Comparison of ENCODE assay signal across 8 mouse cellular contexts in genomic region chr10:117379908-117380307, GRCm38 (mm10). TPM values are rescaled to one million over a fixed set of nuclear protein-coding genes. Genes with fewer than 3 reads are reported as not detected.
DNase-seq lines count a peak whose midpoint lies in the region; ATAC-seq lines count a peak whose summit lies in the region.

Gene Cpsf6, minus strand, starts transcription at chr10:117380015.

- H3K4me2 ChIP-seq in kidney, embryonic 15.5 days = no peak within 1 kb of the TSS
- no peak within 1 kb of the TSS for H3K4me2 ChIP-seq in hindbrain, embryonic 16.5 days (ENCODE audit: low read length)
- no peak within 1 kb of the TSS for H3K4me2 ChIP-seq in liver, embryonic 16.5 days (ENCODE audit: low read depth, low read length)

- H3K36me3 ChIP-seq in kidney, embryonic 15.5 days = no peaks in the 10 kb centered on the region
- no peaks in the 10 kb centered on the region for H3K36me3 ChIP-seq in hindbrain, embryonic 16.5 days (ENCODE audit: control insufficient read depth, insufficient read depth, low read length)
- no peaks in the 10 kb centered on the region for H3K36me3 ChIP-seq in liver, embryonic 16.5 days (ENCODE audit: control insufficient read depth, insufficient read depth)

- no peak within 1 kb of the TSS for H3K4me3 ChIP-seq in kidney, embryonic 15.5 days (replicated peaks)
- no peak within 1 kb of the TSS for H3K4me3 ChIP-seq in hindbrain, embryonic 16.5 days (ENCODE audit: low read length)
- H3K4me3 ChIP-seq in liver, embryonic 16.5 days (ENCODE audit: low read depth, low read length) = no peak within 1 kb of the TSS

- DNase-seq in kidney, adult 9 months = no peak
- no peak for DNase-seq in adrenal gland, postnatal 10 days
- DNase-seq in gastrocnemius, adult 8-10 months (ENCODE audit: low spot score in 2 of 2) = no peak
- no peak for DNase-seq in right cerebral cortex, postnatal 25 days
- no peak for DNase-seq in right cerebral cortex, postnatal 4 days

- 84% methylated on average over 6 of the region's 6 CpGs for WGBS in kidney, embryonic 15.5 days
- WGBS in hindbrain, embryonic 16.5 days = 89% methylated on average over 6 of the region's 6 CpGs
- WGBS in liver, embryonic 16.5 days (ENCODE audit: insufficient replicate concordance) = 47% methylated on average over 6 of the region's 6 CpGs

- no peak within 1 kb of the TSS for H3K9ac ChIP-seq in kidney, embryonic 15.5 days
- no peak within 1 kb of the TSS for H3K9ac ChIP-seq in hindbrain, embryonic 16.5 days (ENCODE audit: low read depth, low read length)
- no peak within 1 kb of the TSS for H3K9ac ChIP-seq in liver, embryonic 16.5 days (ENCODE audit: low read depth, low read length)

- no peaks in the 10 kb centered on the region for H3K27me3 ChIP-seq in kidney, embryonic 15.5 days
- no peaks in the 10 kb centered on the region for H3K27me3 ChIP-seq in hindbrain, embryonic 16.5 days (replicated peaks; ENCODE audit: control insufficient read depth, insufficient read depth, low read length)
- no peaks in the 10 kb centered on the region for H3K27me3 ChIP-seq in liver, embryonic 16.5 days (ENCODE audit: control insufficient read depth, insufficient read depth, low read depth, low read length)

- 0 out of 2 replicates have a peak, but pooled peaks cover 9% of the 10 kb centered on the region for H3K4me1 ChIP-seq in kidney, embryonic 15.5 days
- peaks cover 4% of the 10 kb centered on the region for H3K4me1 ChIP-seq in hindbrain, embryonic 16.5 days (ENCODE audit: control insufficient read depth, insufficient read depth, low read depth, low read length)
- H3K4me1 ChIP-seq in liver, embryonic 16.5 days (ENCODE audit: control insufficient read depth, low read depth, low read length) = peaks cover 13% of the 10 kb centered on the region

- H3K9me3 ChIP-seq in kidney, embryonic 15.5 days (replicated peaks) = no peaks in the 10 kb centered on the region
- no peaks in the 10 kb centered on the region for H3K9me3 ChIP-seq in hindbrain, embryonic 16.5 days (ENCODE audit: control insufficient read depth, low read length)
- H3K9me3 ChIP-seq in liver, embryonic 16.5 days (replicated peaks; ENCODE audit: control insufficient read depth, low read length) = no peaks in the 10 kb centered on the region

- H3K27ac ChIP-seq in kidney, embryonic 15.5 days = no peak within 1 kb of the TSS
- H3K27ac ChIP-seq in hindbrain, embryonic 16.5 days (ENCODE audit: low read depth, low read length) = no peak within 1 kb of the TSS
- H3K27ac ChIP-seq in liver, embryonic 16.5 days (ENCODE audit: low read length) = no peak within 1 kb of the TSS

- no peak for ATAC-seq in kidney, embryonic 15.5 days (replicated peaks; ENCODE audit: low FRiP score)
- ATAC-seq in hindbrain, embryonic 16.5 days = no peak
- no peak for ATAC-seq in liver, embryonic 16.5 days (ENCODE audit: low read depth)

RNA-seq across cellular contexts. Expression of gene Cpsf6, which starts in this region (rescaled TPM):
- 164 and 169 TPM in 2 replicates for polyA plus RNA-seq in kidney, embryonic 15.5 days (2015; fragmentation: Nextera tagmentation; extraction: Ambion mirVana)
- 10 to 100 TPM; 69.7 to 81.3 TPM for total RNA-seq in adrenal gland, postnatal 10 days (2021)
- total RNA-seq in gastrocnemius, adult 8-10 months (2022) = 10 to 100 TPM; 16.8 to 22.6 (median 18.5) TPM
- polyA plus RNA-seq in hindbrain, embryonic 16.5 days (2015; fragmentation: Nextera tagmentation; extraction: Ambion mirVana) = 111 and 128 TPM in 2 replicates
- 49.4 and 50.5 TPM in 2 replicates for polyA plus RNA-seq in liver, embryonic 16.5 days (2015; fragmentation: Nextera tagmentation; extraction: Ambion mirVana)
